Mouse (Mus musculus) stomach, postnatal 0 days (tissue): Measurements from ENCODE around the gene Syt13.

Experiments used
- CTCF ChIP-seq: IDR thresholded peaks from 2 replicates; pipeline ENCODE4 v1.5.1; 2016; ENCODE audit warnings: antibody characterized with exemption, low read depth, mild to moderate bottlenecking, moderate library complexity
- EP300 ChIP-seq: optimal IDR thresholded peaks from 2 replicates; pipeline ENCODE3; 2016; ENCODE audit warnings: antibody characterized with exemption

DNA sequence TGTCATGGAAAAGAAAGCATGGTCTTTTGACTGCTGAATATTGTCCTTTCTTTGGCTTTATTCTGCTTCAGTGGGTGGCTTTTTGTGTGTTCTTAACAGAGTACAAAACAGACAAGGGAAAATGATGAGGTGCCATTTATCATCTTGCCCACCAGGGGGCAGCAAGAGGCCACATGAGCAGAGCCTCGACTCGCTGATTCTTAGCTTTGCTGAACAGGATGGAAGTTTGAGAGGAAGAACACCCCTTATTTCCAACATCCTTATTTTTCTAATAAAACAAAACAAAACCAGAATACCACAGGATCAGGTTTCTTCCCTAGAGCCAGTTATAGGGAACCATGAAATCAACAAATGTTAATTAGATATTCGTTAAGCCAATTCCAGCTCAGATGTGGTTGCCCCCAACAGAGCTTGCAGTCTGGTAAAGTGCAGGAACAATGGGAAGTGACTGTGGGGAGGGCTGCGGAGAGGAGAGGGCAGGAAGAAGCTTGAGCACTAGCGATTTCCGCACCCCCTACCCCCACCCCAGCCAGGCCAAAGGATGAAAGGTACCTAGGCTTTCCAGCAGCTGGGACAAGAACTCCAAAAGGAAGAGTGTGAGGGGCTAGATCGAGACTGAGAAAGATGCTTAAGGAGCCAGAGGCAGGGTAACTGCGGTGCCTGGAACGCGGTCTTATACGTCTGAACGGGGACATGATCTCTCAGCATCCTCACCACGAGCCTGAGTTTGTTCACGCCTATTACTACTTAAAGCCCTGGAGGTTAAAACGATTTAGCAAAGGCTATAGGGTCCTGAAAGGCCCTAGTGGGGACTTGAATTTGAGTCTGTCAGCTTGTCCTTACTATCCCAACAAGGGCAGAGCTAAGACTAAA lies 31.6 kb upstream of the Syt13 start:
- TF ChIP-seq CTCF (peak; percentile 96), EP300 (no peak)
